Mouse (Mus musculus) ES-CJ7 (cell line): ENCODE measurements at regions not wholly inside any gene's neighbourhood (a gene's known extent, or its start where the extent isn't known, plus 50 kb on each side); places are given as distances from the start of the nearest gene placed in this dataset.
"Not testable (repeated sequence)": the region's sequence is repeated elsewhere in the genome, so short reads cannot be mapped to it uniquely, and the experiment has no call there.

Experiments
- DNase-seq: peaks from one replicate; pipeline ENCODE4 v3.0.0; 2011; ENCODE audit warnings: low read depth, low spot score

DNA sequence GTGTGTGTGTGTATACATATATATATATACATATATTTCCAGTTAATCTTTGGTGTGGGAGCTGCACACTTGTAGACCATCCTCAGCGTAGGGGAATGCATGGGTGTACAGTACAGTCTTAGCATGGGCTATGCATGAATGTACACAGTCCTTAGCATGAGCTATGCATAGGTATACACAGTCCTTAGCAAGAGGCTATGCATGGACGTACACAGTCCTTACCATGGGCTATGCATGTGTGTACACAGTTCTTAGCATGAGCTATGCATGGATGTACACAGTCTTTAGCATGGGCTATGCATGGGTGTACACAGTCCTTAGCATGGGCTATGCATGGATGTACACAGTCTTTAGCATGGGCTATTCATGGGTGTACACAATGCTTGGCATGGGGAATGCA, 70.5 kb downstream of the Rchy1 start:
- DNase-seq = no peak

GRCm38 (mm10) chr5:91881771-91882170, 81.1 kb downstream of the Rchy1 start:
- no peak for DNase-seq

- no peak for DNase-seq
Measured at GRCm38 (mm10) chr5:91880231-91880630, 82.6 kb downstream of the Rchy1 start.

DNA sequence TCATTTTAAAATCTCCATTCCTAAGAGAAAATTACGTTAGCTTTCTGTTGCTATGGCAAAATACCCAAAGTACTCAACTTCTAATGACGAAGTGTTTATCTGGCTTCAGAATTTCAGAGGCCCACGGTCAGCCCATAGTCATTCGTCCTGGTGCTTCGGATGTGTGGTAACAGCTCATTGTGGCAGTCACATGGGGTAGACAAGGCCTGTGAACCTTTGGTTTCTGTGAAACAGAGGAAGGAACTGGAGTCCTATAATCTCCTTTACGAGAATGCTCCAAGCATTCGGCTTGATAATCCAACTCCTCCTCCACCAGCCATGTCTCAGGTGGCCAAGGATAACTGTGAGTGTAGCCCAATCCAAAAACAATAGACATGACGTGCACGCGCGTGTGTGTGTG, 84.2 kb downstream of the Rchy1 start:
- no peak for DNase-seq

DNA sequence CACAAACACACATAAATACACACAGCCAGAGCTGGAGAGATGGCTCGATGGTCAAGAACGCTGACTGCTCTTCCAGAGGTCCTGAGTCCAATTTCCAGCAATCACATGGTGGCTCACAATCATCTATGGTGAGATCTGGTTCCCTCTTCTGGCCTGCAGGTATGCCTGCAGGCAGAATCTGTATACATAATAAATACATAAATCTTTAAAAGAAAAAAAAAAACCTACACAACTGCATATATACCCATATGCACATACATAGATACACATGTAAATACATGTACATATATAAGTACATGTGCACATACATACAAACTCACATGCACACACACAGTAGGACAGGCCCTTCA, 86.2 kb downstream of the Rchy1 start:
- no peak for DNase-seq

DNA sequence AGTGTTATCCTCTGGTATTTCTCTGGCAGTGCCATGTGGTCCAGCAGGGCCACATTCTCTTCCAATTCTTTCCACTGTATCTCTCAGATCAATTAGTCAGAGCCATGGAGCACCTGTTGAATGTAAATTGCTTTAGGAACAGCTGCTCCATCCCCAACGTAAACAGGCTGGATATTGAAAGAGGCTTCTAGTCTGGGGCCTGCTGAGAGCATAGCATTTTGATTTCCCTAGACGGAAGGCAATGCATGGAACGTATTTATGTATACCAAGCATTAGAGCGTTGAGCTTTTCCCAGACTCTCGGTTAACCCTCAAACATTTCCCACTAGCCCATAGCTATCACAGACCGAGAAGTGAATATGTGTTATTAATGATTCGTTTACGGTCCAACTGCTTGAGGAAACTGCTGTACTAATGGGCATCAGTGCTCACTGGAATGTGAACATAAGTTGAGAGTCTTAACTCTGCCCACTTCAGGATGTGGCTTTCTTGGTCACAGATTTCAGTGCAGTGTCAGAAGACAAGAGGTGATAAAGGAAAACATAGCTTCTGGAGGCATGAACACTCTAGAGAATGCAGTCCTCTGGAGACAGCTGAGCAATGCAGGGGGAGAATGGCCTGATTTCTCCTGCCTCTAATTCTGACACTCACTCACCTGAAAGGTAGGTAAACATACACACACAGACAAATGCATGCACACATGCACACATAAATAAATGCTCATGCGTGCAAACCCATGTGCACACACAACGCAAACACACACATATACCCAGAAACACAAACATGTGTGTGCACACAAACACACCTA, 86.8 kb downstream of the Rchy1 start:
- no peak for DNase-seq

DNA sequence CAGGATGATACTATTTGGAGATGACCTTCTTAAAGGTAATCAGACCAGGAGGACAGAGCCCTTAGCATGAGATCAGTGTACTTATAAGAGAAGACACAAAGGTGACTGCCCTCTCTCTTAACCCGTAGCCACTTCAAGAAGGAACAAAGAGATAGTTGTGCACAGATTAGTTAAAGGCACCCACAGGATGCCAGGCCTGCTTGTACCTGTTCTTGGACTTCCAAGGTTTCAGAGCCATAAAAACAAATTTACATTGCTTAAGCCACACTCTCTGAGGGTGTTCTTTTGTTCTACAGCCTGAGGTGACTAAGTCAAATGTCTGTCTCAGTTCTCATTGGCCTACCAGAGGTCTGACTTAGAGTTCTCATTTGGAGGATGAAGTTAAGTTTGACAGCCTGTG, 90.1 kb downstream of the Rchy1 start:
- no peak for DNase-seq

DNA sequence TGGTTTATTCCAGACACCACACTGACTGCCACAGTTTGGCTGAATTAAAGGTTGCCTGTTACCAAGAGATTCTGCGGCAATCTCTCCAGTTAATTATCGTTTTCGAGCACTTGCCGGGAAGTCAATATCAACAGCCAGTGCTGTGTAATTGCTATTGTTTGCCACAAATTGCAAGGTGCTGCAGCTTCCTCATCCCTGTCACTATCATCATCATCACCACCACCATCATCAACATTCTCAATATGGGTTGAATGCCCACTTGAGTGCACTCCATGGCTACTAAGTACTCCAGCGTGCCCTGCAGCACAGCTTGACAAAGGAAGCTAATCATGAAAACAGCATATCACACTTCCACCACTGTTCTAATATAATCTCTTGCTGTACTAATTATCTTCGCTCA, 93.1 kb downstream of the Rchy1 start:
- DNase-seq = no peak

GRCm38 (mm10) chr5:91866184-91866583, 96.7 kb downstream of the Rchy1 start:
- DNase-seq = no peak

DNA sequence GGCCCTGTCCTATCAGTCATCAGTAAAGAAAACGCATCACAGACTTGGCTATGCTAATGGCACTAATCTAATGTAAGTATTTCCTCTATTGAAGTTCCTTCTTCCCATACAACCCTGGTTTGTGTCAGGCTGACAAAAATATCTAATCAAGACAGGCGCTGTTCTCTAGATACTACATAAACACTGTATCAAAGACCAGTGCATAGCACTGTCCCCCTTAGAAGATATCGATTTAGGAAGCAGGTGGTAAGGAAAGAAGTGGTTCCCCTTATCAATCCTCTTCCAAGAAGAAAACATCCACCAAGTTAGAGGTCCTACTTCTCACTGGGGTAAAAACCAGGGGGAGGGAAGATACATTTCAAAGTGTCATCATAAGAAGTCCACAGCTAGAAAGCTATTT, 97.5 kb downstream of the Rchy1 start:
- no peak for DNase-seq

DNA sequence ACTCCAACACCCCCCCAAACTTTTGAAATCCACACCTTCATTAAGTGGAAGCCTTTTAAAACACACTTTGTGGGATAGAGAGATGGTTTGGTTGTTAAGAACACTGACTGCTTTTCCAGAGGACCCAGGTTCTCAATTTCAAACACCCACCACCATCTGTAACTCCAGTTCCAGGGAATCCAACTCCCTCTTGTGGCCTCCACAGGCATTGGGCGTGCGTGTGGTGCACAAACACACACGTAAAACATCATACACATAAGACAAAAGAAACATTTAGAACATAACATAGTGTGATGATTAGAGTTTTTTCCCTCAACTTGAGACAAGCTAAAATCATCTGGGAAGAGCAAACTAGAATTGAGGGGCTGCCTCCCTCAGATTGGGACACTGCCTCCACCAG, 100.0 kb downstream of the Rchy1 start:
- DNase-seq = no peak

GRCm38 (mm10) chr5:91862243-91862642, 100.6 kb downstream of the Rchy1 start:
- DNase-seq = no peak

GRCm38 (mm10) chr5:91861440-91862187, 101.3 kb downstream of the Rchy1 start:
- peak; percentile 62 for DNase-seq

- no peak for DNase-seq
Measured at GRCm38 (mm10) chr5:91860489-91860888, 102.4 kb downstream of the Rchy1 start.

DNA sequence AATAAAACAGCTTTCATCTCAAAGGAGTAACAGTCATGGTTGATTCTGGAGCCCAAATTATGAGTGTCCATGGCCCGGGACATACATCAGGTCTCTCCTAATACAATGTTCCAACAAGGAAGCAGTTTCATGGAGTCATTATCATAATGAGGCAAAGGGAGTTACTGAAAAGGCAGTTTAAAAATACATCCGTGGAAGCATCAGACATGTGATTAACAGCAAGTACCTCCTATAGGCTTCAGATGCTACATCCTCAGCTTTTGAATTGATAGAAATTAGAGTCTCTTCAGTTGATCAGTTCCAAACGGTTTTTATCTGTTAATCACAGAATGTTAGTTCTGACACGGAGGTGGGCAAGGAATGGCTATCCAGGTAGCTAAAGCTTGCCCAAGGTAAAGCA, 110.5 kb downstream of the Rchy1 start:
- DNase-seq = no peak

DNA sequence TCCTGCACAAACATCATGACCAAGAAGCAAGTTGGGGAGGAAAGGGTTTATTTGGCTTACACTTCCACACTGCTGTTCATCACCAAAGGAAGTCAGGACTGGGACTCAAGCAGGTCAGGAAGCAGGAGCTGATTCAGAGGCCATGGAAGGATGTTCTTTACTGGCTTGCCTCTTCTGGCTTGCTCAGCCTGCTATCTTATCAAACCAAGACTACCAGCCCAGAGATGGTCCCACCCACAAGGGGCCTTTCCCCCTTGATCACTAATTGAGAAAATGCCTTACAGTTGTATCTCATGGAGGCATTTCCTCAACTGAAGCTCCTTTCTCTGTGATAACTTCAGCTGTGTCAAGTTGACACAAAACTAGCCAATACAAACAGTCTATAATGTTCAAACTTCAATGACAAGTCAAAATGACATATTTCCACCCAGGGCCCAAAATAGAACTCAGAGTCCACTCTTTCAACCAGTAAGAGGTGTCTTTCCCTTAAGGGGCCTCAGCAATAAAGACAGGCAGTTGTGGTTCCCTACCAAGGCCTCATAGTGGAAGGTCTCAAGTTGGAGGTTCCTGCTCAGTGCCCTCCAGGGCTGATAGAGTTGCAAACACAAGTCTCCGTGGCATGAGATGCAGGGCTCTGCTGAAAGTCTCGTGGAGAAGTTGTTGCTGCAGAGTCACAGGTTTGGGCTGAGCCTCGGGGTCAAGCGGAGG, 111.9 kb downstream of the Rchy1 start:
- not testable (repeated sequence) for DNase-seq

- DNase-seq = no peak
Measured at GRCm38 (mm10) chr5:91850440-91850839, 112.4 kb downstream of the Rchy1 start.

- DNase-seq = no peak
Measured at GRCm38 (mm10) chr5:91849533-91849932, 113.3 kb downstream of the Rchy1 start.

- DNase-seq = no peak
Measured at GRCm38 (mm10) chr5:91849114-91849513, 113.8 kb downstream of the Rchy1 start.

DNA sequence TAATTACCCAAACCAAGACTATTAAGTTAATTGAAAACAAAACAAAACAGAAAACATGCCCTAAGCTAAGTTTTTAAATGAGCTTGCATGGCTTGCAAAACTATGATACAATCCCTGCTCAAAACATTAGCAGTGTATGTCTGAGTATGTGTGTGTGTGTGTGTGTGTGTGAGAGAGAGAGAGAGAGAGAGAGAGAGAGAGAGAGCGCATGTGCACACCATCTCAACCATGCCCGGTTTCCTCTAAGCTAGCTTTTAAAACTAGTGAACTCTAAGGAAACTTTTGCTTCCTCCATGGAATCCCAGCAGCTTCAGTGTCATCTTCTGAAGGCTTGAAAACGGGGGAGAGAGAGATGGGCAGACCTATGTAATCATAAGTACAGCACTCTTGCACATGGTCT, 114.3 kb downstream of the Rchy1 start:
- no peak for DNase-seq

GRCm38 (mm10) chr5:91843044-91843443, 119.8 kb downstream of the Rchy1 start:
- DNase-seq = no peak

- no peak for DNase-seq
Measured at GRCm38 (mm10) chr5:91841066-91841465, 121.8 kb downstream of the Rchy1 start.

DNA sequence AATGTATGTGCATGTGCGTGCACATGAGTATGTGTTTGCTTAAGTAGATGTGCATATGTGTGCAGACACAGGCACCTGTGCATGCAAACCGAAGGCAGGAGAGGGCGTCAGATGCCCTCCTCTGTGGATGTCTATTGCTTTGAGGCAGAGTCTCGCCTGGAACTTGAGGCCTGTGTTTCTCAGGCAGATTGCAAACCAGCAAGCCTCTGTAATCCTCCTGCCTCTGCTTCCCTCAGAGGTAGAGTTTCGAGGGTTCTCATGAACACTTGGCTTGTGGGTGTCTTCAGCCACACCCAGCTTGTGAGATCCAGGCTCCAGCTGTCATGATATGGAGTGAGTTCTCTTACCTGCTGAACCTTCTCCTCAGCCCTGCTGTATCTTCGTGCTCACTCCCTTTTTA, 134.4 kb downstream of the Rchy1 start:
- no peak for DNase-seq
